17 mouse cellular contexts compared by ENCODE assay signal in the genomic region with DNA sequence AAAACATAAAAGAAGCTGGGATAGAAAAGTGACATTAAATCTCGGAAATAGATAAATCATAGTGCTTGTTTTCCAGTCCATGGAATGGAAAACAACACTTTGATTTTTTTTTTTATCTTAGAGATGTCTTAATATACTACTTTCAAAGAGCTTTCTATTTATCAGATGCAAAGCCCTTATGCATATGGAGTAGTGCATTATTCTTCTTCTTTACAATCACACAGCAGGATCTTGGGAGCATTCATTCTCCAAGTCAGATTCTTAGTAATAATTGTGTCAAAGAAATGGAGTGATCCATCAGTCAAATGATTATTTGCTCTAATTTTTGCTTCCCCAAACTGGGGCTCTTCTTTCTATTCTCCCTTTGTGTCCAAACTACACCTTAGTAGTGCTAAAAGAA.
"Had no signal": no experiment of that assay in that cellular context is flagged by ENCODE, and none has a peak within 500 bp of the region (broad histone marks: within the 10 kb centered on the region; RNA-seq: fewer than 3 reads in every experiment).

No protein-coding gene starts in this region.

- ATAC-seq: liver, embryonic 12.5 days; lung, postnatal 0 days had no signal

- H3K27me3 ChIP-seq: liver, embryonic 12.5 days; lung, embryonic 15.5 days; megakaryocyte, embryonic 14.5 days; neural tube, embryonic 12.5 days; stomach, embryonic 15.5 days had no signal

- H3K4me3 ChIP-seq: liver, embryonic 12.5 days; lung, embryonic 15.5 days; megakaryocyte, embryonic 14.5 days; neural tube, embryonic 12.5 days; stomach, embryonic 15.5 days had no signal

- H3K27ac ChIP-seq: liver, embryonic 12.5 days; liver, embryonic 14.5 days; lung, embryonic 15.5 days; macrophage; neural tube, embryonic 12.5 days; stomach, embryonic 15.5 days; stomach, postnatal 0 days had no signal

- H3K4me1 ChIP-seq: liver, embryonic 12.5 days; lung, embryonic 15.5 days; megakaryocyte, embryonic 14.5 days; neural tube, embryonic 12.5 days; stomach, embryonic 15.5 days had no signal

- H3K9me3 ChIP-seq: liver, embryonic 12.5 days; lung, embryonic 15.5 days; megakaryocyte, embryonic 14.5 days; neural tube, embryonic 12.5 days; stomach, embryonic 15.5 days had no signal

- H3K9ac ChIP-seq: liver, embryonic 12.5 days; liver, embryonic 14.5 days; lung, embryonic 15.5 days; neural tube, embryonic 12.5 days; stomach, embryonic 15.5 days had no signal

- H3K36me3 ChIP-seq: liver, embryonic 12.5 days; lung, embryonic 15.5 days; neural tube, embryonic 12.5 days; stomach, embryonic 15.5 days had no signal

- H3K4me2 ChIP-seq: liver, embryonic 12.5 days; lung, embryonic 15.5 days; neural tube, embryonic 12.5 days; stomach, embryonic 15.5 days had no signal

- DNase-seq: lung, adult 2 months; lung, postnatal 14 days; lung, postnatal 36 days; midbrain, embryonic 14.5 days; right cerebral cortex, postnatal 14 days; thymus, adult 2 months; thymus, postnatal 25 days; thymus, postnatal 4 days had no signal
